10 mouse cellular contexts compared by ENCODE assay signal in genomic region chr5:48737640-48738039, GRCm38 (mm10).
DNase-seq lines count a peak whose midpoint lies in the region; ATAC-seq and TF ChIP-seq lines count a peak whose summit lies in the region.
"Had no signal": no experiment of that assay in that cellular context is flagged by ENCODE, and none has a peak within 500 bp of the region (broad histone marks: within the 10 kb centered on the region; RNA-seq: fewer than 3 reads in every experiment).

No protein-coding gene starts in this region.

- peak; percentile 27 to 43 for DNase-seq in cerebellum, postnatal 10 days
- DNase-seq in cerebellum, adult 11-12 months, result no peak
- DNase-seq in kidney, adult 18-20 months, result no peak
- DNase-seq in CH12.LX (ENCODE audit: extremely low read depth), result peak; percentile 19
- DNase-seq in natural killer cell, adult 2 months (ENCODE audit: low spot score in 2 of 2), result no peak
- DNase-seq in right cerebral cortex, postnatal 25 days, result no peak
- DNase-seq: gastrocnemius, postnatal 10 days had no signal

- no peak for TF ChIP-seq POLR2A in CH12.LX (IDR thresholded peaks at IDR 0.05; ENCODE audit: low read depth, low read length)

- in situ Hi-C loops in CH12.LX (cut with MboI; ENCODE audit: low pct_ligation_motif_present, low pct_unique_long_range_greater_than_20kb, low sequenced_read_pairs), result loop anchor here (25.0 kb wide), 1 partner anchor 300 kb away; no protein-coding TSS in a partner anchor

- no peaks in the 10 kb centered on the region for H3K4me1 ChIP-seq in kidney, embryonic 16.5 days (ENCODE audit: insufficient read depth, low read length)
- no peaks in the 10 kb centered on the region for H3K4me1 ChIP-seq in CH12.LX (ENCODE audit: control insufficient read depth in 1 of 2, insufficient read depth in 2 of 2)
- H3K4me1 ChIP-seq in intestine, embryonic 15.5 days (replicated peaks), result no peaks in the 10 kb centered on the region
- H3K4me1 ChIP-seq: limb, embryonic 12.5 days had no signal

- peak; percentile 54; the same call in 1 of the 2 replicates for ATAC-seq in kidney, embryonic 16.5 days (ENCODE audit: low FRiP score, low TSS enrichment)
- ATAC-seq in intestine, embryonic 15.5 days, result peak; percentile 67

- H3K27ac ChIP-seq in kidney, embryonic 16.5 days (ENCODE audit: low read length), result no peak overlapping the region
- H3K27ac ChIP-seq in CH12.LX (ENCODE audit: insufficient read depth, low read depth), result no peak overlapping the region
- H3K27ac ChIP-seq in intestine, embryonic 15.5 days, result no peak overlapping the region
- H3K27ac ChIP-seq: limb, embryonic 12.5 days had no signal

- peak; percentile 47 for TF ChIP-seq RAD21 in CH12.LX (IDR thresholded peaks at IDR 0.05; ENCODE audit: low read depth, low read length)

- dilution Hi-C loops in CH12.LX (cut with MboI; ENCODE audit: extremely low pct_ligation_motif_present, extremely low pct_unique_long_range_greater_than_20kb, low sequenced_read_pairs), result no loop called here

- no peak for TF ChIP-seq EP300 in CH12.LX (IDR thresholded peaks at IDR 0.05; ENCODE audit: low read length)

- no peaks in the 10 kb centered on the region for H3K36me3 ChIP-seq in kidney, embryonic 16.5 days (ENCODE audit: insufficient read depth, low read length)
- H3K36me3 ChIP-seq in CH12.LX (replicated peaks in 1 of 2; ENCODE audit: control insufficient read depth in 1 of 2, insufficient read depth in 1 of 2, low read length in 1 of 2), result no peaks in the 10 kb centered on the region
- H3K36me3 ChIP-seq in intestine, embryonic 15.5 days, result no peaks in the 10 kb centered on the region
- H3K36me3 ChIP-seq: limb, embryonic 12.5 days had no signal

- TF ChIP-seq CTCF in CH12.LX (conservative IDR thresholded peaks at IDR 0.05 in 1 of 2, IDR thresholded peaks at IDR 0.05 in 1 of 2; ENCODE audit: low read depth in 2 of 2, low read length in 2 of 2), result peak in 1 of 2 experiments; percentile 36; a peak in 1 of 4 replicates

- WGBS in kidney, embryonic 16.5 days, result 71% methylated on average over 2 of the region's 2 CpGs
- WGBS in intestine, embryonic 15.5 days, result 51% methylated on average over 2 of the region's 2 CpGs

- no peak overlapping the region for H3K9ac ChIP-seq in kidney, embryonic 16.5 days (replicated peaks; ENCODE audit: low read length)
- H3K9ac ChIP-seq in CH12.LX (ENCODE audit: insufficient read depth, low read depth), result no peak overlapping the region
- H3K9ac ChIP-seq in intestine, embryonic 15.5 days, result no peak overlapping the region
- H3K9ac ChIP-seq: limb, embryonic 12.5 days had no signal

- no peak overlapping the region for H3K4me3 ChIP-seq in kidney, embryonic 16.5 days (ENCODE audit: low read length)
- H3K4me3 ChIP-seq in CH12.LX (replicated peaks in 1 of 3; ENCODE audit: low read depth in 2 of 3, low read length in 2 of 3, poor library complexity in 1 of 3), result no peak overlapping the region
- H3K4me3 ChIP-seq in intestine, embryonic 15.5 days (replicated peaks), result no peak overlapping the region
- H3K4me3 ChIP-seq: limb, embryonic 12.5 days had no signal

- H3K79me2 ChIP-seq in CH12.LX (replicated peaks; ENCODE audit: control insufficient read depth, extremely low read depth, insufficient read depth, poor library complexity, severe bottlenecking), result no peaks in the 10 kb centered on the region

- no peaks in the 10 kb centered on the region for H3K27me3 ChIP-seq in kidney, embryonic 16.5 days (ENCODE audit: insufficient read depth, low read length)
- H3K27me3 ChIP-seq in CH12.LX (replicated peaks), result no peaks in the 10 kb centered on the region
- no peaks in the 10 kb centered on the region for H3K27me3 ChIP-seq in intestine, embryonic 15.5 days (replicated peaks)
- H3K27me3 ChIP-seq: limb, embryonic 12.5 days had no signal

- no peaks in the 10 kb centered on the region for H3K9me3 ChIP-seq in kidney, embryonic 16.5 days (ENCODE audit: low read length)
- H3K9me3 ChIP-seq in CH12.LX (replicated peaks; ENCODE audit: low read length), result peaks cover 7% of the 10 kb centered on the region
- no peaks in the 10 kb centered on the region for H3K9me3 ChIP-seq in intestine, embryonic 15.5 days
- H3K9me3 ChIP-seq: limb, embryonic 12.5 days had no signal

- no peak overlapping the region for H3K4me2 ChIP-seq in kidney, embryonic 16.5 days (replicated peaks; ENCODE audit: low read depth, low read length)
- H3K4me2 ChIP-seq in CH12.LX (ENCODE audit: insufficient read depth, low read depth, poor library complexity, severe bottlenecking), result no peak overlapping the region
- H3K4me2 ChIP-seq in intestine, embryonic 15.5 days (replicated peaks), result no peak overlapping the region
- H3K4me2 ChIP-seq: limb, embryonic 12.5 days had no signal

TF ChIP-seq in CH12.LX, 34 proteins besides CTCF, POLR2A, EP300 and RAD21:
- no peak for TF ChIP-seq NELFE (IDR thresholded peaks at IDR 0.05; ENCODE audit: low read depth, low read length)
- peak; percentile 36 for TF ChIP-seq SMC3 (IDR thresholded peaks at IDR 0.05; ENCODE audit: low read depth, low read length)
TF ChIP-seq in CH12.LX: peak in this region for 1.

Comparison
In these comparisons a context has a peak if more than half of its experiments do, and no peak if none do; other contexts are left out.
1. DNase-seq: peak in cerebellum, postnatal 10 days (2 of 2) and CH12.LX (single experiment); none in cerebellum, adult 11-12 months (single experiment), kidney, adult 18-20 months (single experiment), natural killer cell, adult 2 months (0 of 2) and right cerebral cortex, postnatal 25 days (single experiment).